Mouse (Mus musculus) left cerebral cortex, adult 9 months (tissue): Measurements from ENCODE around the gene Etnk1.
"Not testable (repeated sequence)": the region's sequence is repeated elsewhere in the genome, so short reads cannot be mapped to it uniquely, and the experiment has no call there.

ENCODE experiments used
- DNase-seq, 2 experiments: peaks; one replicate each; pipeline ENCODE4 v3.0.0; 2022; ENCODE audit warnings: low spot score in 2 of 2

Etnk1 gene

DNA sequence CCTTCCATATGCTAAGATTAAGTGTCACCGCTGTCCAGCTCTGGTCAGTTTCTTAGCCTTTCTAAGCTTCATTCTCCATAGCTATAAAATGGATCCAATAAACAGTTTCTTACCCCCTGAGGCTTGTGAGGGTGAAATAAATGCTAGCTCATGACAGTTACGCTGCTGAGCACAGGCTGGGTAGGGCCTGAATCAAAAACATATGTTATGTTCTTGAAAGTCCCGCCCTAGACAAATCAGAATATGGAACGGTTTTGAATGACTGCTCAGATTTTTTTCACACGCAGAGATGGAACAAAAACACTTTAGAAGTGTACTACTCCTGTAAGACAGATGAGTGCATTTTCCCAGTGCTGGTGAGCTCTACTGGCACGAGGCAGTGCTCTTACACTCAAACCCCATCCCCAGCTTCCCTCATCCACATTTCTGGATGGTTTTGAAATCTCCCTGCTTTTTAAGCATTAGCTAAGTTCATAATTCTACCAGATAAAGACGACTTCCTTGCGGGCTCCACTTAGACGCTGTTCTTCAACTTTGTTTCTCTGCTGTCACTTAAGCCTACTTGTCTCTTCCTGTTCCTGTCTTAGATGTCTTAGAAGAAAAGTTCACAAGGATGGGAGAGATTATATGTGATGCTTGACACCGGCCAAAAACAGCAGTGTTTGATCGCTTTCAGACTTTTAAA lies 4.9 kb downstream of the Etnk1 start:
- DNase-seq = no peak

DNA sequence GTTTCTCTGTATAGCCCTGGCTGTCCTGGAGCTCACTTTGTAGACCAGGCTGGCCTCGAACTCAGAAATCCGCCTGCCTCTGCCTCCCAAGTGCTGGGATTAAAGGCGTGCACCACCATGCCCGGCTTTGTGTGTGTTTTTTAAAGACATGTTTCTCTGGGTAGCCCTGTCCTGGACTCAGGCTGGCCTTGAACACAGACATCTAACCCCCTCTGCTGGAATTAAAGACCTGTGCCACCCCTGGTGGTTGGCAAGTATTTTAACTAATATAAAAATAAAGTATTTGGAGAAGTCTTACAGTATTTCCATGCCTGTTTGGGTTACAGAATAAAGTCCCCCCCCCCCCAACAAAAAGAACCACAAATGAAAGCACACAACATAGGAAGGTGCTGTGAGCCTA lies 5.7 kb downstream of the Etnk1 start:
- DNase-seq = not testable (repeated sequence)

DNA sequence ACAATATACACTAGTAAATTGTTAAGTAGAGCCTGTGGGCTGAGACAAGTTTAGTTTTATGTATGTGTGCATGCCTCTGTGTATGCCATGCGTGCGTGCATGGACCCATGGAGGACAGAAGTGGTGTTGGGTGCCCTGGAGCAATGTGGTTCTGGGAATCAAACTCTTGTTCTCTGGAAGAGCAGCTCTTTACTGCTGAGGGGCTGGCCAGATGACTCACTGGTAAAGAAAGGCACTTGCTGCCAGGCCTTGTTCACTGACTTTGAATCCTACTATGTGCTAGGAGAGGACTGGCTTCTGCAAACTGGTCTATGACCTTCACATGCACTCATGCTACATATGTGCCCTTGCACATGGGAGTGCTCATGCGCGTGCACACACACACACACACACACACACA lies 7.2 kb downstream of the Etnk1 start:
- DNase-seq = no peak

DNA sequence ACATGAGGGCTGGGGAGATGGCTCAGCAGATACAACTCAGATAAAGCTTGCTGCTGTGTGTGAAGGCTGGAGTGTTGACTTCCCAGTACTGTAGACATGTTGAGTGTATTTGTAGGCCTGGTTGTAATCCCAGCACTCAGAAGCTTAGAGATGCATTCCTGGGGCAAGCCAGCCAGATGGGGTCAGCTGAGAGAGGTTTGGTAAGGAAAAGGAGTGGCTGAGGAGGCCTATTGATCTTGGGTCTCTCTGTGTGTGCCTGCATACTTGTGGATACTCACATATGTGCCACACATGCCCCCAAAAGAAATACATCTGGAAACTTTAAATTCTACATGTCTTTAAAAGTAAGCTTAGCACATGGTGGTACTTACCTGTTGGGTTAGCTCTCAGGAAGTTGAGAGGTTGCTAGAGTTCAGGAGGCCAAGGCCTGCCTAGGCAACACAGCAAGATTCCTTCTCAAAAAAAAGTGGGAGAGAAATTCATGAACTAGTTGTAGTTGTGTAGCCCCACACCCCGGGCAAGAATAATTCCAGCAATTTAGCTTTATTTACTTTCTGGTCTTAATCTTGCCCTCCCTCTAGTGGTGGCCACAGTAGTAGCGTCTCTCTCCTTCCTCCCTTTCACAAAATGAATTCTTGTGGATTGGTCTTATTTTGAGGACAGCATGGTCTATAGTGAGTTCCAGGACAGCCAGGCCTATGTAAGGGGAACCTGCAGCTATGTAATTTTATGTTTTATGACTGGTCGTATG lies 8.1 kb downstream of the Etnk1 start:
- DNase-seq = peak in 1 of 2 experiments; percentile 44

DNA sequence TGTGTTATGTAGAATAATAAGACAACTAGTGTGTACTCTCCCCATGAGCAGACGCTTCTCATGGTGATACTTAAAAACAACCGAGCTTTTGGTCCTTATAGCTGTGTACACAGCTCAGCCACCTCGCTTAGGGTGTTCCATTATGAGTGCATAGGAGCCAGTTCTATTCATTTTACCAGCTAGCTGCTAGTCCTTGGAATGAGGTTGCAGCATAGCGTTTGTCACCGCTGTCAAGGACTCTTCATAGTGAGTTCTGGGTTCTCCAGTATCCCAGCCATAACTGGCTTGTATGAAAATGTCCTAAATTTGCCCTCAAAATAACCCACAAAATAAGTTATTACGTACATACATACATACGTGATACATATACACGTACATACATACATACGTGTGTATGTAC lies 9.1 kb downstream of the Etnk1 start:
- no peak for DNase-seq

DNA sequence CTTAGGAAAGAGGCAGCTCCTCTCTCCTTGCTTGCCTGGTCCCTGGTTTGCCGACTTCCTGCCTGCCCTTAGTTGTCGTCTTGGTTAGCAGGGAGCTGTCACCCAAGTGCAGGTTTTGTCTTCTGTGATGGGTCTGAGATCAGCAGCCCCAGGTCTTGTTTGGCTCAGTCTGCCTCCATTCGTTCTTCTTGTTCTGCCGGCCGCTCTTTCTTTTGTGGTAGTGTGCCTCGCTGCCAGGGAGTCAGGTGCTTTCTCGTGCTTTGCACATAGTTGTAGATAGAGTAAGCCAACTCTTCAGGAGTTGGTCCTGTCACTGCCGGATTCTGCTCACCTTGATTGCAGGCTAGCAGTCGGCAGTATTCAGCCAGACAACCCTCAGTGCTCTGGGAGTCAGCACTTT lies 9.6 kb downstream of the Etnk1 start:
- DNase-seq = no peak

DNA sequence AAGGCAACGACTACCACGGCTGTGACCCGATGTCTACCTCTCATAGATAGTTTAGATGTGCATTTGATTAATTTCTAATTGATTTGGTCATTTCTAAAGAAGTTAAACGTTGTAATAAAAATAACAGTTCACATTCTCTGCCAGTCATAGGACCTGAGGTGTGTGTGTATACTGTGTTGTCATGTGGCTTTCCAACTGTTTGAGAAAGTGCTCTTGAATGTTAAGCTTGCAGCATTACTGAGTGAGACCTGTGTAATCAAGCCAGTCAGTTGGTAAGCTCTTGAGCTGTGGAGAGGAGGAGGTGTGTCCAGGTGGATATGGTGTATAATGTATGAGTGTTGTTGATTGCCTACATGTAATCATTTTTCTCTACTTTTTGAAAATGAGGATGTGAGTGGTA lies 12.2 kb downstream of the Etnk1 start:
- no peak for DNase-seq

DNA sequence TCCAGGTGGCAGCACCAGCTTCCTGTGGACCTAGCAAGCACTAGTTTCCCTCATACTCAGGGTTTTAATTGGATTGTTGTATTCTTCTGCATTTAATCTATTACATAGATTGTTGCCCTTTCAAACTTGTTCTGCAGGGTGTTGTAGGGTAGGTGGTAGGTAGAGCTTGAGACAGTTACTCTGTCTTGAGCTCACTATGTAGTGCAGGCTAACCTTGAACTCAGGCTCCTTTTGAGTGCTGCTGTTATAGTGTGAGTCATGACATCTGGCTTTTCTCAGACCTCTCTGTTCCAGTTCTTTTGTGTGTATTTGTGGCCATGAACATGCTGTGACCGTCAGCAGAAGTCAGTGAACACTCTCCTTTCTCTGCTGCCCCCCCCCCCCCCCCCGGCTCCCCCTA lies 12.7 kb downstream of the Etnk1 start:
- DNase-seq = no peak

DNA sequence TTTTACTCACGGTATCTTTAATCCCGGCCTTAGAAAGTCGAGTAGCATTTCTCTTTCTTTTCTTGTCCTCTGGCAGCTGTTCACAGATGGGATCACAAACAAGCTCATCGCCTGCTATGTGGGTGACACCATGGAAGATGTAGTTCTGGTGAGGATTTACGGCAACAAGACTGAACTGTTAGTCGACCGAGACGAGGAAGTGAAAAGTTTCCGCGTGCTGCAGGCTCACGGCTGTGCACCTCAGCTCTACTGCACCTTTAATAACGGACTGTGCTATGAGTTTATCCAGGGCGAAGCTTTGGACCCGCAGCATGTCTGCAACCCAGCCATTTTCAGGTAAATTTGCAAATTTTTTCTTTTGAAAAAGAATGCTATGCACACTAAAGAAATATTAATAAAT lies 13.5 kb downstream of the Etnk1 start:
- no peak for DNase-seq

DNA sequence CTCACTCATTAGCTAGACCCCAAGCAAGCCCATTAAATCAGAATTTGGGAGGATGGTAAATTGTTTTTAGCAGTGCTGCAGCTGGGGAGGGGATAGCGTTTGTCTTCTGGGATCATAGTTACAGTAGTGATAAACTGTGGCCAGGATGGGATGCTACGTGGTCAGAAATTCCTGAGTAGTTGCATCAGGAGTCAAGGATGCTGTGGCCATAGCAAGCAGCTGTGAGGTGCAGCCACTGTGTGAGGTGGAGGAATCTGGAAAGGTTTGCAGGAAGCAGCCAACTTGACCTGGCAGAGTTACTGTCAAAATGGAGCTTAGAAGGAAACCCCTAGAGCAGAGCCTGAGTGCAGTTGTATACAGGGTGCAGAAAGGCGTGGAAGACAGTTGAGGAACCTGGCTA lies 17.1 kb downstream of the Etnk1 start:
- DNase-seq = no peak

DNA sequence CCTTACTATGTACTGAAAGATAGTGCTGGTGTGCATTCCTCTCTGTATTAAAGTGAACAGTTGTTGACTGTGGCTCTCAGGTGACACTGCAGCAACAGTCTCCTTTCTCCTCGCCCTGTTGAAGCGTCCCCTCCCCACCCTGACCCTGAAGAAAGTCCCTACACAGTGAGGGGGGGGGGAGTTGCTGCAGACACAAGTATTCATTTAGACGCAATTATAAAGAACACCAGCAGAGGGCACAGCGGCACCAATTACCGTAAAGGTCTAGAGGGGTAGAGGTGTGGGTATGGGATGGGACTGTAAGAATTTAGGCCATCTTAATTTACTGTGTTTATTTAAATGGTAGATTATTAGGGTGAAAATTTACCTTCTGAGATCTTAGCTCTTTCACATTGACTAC lies 17.7 kb downstream of the Etnk1 start:
- no peak for DNase-seq

DNA sequence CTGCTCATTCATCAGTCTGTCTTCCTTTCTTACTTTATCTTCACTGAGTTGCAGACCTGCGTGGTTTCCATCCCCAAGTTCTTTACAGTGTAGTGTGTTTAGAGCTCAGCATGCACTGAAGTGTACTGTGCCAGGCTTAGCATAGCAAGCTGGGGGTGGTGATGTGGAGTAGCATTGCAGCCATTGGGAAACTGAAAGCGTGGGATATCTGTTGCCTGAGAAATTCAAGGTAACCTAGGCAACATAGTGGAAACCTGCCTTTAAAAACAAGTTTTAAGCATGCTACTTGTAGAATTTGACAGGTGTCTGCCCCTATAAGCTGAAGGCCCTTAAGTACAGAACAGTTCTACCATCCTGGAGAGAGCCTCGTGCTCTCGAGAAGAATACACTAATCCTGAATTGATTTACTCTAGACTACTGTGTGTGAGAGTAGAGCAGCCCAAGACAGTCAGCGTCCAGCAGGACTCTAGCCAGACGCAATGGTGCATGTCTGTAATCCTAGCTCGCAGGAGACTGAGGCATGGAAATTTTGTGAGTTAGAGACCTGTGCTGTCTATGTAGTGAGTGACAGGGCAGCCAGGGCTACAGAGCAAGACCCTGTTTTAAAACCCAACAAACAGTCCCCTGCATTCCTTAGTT lies 23.9 kb downstream of the Etnk1 start:
- peak in 1 of 2 experiments; percentile 59 for DNase-seq

DNA sequence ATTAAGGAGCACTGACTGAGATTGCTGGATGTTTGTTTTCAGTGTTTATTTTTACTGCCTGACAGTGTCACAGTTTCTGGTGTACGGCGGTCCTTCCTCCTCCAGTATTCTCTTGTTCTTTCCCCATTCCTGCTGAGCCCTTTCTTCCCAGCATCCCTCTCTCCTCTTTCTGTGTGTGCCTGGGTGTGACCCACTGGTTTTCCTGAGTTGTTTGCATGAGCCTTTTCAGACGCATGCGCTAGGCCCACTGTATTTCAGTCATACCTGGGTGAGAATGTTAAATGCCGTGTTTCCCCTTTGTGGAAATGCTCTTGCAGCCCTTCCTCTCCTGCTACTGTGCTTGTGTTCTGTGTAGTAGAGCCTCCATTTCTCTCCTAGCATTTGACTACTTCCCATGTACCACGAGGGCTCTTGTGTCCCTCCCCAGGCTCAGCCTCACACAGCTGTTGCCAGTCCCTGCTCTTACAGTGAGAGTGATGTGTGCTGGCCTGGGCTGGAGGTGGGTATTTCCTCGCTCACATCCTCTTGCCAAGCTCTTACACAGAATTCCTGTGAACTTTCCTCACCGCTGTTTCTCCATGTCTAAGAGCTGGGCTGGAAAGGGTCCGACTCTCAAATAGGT lies 24.6 kb downstream of the Etnk1 start:
- no peak for DNase-seq

DNA sequence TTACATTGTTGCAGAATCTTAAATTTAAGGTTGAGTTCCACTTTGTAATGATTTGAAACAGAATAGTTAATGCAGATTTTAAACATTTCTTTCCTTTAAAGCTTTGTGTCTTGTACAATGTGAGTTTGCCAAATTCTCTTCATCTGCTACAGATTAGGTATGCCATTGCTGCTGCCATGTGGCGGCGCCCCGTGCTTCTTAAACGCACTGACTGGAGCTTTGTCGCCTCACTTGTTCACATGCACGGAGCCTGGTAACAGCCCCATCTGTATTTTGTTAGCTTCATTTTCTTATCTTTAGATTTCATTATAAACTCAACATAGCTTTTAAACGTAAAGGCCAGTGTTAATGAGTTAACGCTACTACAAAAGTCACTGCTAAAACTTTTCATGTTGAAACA lies 25.7 kb downstream of the Etnk1 start:
- no peak for DNase-seq

DNA sequence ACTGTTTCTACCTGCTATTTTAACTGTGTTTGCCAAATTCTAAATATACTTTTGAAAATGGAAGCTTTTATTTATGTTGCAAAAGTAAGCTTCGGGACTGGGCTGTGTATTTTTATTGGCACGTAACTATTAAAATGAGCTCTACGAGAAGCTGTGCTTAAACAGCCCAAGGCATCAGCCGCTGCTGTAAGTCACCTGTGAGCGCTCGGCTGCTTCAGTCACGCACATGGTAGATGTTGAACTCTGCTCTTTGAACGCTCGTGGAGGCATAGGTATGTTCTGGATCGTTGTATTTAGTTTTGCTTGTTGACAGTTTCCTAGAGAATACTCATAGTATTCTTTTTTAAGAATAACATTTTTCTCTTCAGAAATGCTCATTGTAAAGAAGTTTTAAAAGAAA lies 26.1 kb downstream of the Etnk1 start:
- no peak for DNase-seq

DNA sequence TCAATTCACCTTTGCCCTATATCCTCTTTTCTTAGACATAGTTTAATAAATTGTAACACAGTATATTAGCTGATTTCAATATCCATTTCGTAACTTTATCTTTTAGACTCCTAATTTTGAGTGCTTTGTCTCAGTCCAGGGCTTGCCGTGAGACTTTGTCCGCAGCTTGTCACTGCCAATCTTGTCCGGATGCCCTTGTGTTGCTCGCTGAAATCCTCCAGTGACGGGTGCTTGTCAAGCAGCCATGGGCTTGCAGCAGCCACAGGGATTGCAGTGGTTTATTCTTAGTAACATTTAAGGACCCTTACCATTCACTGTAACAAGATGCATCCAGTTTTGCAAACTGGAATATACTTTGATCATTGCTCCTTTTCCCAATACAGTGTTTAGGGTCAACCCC lies 26.6 kb downstream of the Etnk1 start:
- no peak for DNase-seq

DNA sequence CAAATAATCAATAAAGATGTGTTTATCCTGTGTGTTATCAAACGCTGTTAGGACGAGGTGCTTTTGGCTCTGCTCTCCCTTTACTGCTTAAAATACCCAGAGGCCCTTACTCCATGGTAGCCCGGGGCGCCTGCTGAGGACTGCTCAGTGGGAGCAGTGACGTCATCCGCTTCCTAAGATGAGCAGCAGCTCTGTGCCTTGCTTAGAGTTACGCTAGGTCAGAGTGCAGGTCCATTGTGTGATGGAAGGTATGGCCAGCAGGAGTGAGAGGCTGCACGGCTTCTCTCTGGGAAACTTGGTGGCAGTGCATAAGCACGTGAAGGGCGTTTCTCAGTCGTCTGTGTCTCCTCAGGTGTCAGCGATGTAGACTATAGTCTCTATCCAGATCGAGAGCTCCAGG lies 30.0 kb downstream of the Etnk1 start:
- no peak for DNase-seq

DNA sequence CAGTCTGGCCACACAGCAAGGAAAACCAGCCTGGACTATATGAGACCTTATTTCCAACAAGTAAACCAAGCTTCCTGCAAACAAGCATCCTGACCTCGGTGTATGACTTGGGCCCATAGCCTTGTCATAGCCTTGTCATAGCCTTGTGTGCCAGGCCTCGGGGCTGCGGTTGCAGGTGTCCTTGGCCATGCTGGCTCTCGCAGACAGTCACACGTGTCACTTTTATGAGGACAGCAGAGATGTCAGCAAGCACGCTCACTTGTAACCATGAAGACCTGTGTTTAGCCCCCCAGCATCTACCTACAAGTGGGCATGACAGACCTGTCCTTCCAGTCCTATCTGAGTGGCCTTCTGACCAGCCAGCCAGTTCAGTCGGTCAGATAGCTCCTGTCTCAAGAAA lies 31.4 kb downstream of the Etnk1 start:
- no peak for DNase-seq

DNA sequence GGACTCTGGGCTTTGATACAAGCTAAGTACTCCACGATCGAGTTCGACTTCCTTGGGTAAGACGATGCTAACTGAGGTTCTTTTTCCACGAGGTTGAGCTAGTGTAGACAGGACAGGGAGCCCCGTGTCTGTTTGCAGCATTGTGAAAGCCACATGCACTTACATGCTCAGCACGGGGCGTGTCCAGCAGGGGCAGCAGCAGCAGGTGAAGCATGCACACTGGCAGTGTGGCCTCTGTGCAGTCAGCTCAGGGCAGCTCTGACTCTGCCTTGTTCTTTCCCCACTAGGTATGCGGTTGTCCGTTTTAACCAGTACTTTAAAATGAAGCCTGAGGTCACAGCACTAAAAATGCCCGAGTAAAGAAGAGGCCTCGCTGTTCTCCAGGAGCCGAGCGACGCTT lies 36.1 kb downstream of the Etnk1 start:
- DNase-seq = no peak

DNA sequence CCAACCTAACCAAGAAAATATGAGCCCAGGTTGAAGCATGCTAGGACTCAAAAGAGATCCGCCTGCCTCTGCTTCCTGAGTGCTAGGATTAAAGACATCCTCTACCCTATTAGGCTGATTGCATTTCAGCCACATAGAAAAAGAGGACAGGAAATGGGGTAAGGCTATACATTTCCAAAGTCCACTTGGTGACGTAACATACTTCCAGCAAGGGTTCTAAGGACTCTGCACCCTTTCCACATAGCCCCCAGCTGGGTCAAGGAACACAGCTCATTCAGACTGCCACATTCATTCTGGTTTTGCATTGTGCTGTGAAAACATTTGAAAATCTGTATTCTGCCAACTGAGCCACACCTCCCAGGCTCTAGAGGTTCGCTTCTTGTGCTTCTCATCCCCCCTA lies 41.9 kb downstream of the Etnk1 start:
- no peak for DNase-seq

DNA sequence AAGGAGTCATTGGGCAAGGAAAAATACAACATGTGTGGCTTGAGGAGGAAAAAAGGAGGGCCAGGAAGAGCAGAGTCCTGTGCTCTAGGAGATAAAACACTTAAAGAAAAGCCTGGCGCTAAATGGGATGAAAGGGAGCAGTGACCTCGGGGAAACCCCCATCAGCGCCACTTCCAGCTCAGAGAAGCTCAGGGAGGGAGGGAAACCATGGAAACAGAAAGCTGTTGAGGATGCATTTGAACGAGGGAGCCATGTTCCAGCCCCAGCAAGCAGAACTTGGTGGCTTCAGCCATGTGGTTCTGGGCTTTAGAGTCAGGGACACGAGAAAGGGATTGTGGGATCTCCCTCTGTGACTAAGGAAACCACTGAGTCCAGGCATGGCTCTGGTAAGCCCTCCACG lies 45.7 kb downstream of the Etnk1 start:
- DNase-seq = no peak

DNA sequence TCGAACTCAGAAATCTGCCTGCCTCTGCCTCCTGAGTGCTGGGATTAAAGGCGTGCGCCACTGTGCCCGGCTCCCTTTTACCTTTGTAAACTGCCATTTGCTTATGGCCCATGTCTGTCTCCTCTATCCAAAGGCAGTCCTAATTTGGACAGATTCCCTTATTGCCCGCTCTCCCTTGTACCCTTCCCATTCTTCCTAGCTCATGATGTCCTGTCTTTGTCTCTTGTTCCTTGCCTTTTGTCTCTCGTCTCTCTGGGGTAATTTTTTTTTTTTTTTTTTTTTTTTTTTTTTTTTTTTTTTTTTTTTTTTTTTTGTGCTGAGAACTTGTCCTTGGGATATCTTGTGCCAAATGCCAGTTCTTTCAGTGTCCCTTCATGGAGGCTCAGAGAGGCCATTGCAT lies 46.4 kb downstream of the Etnk1 start:
- DNase-seq = no peak

DNA sequence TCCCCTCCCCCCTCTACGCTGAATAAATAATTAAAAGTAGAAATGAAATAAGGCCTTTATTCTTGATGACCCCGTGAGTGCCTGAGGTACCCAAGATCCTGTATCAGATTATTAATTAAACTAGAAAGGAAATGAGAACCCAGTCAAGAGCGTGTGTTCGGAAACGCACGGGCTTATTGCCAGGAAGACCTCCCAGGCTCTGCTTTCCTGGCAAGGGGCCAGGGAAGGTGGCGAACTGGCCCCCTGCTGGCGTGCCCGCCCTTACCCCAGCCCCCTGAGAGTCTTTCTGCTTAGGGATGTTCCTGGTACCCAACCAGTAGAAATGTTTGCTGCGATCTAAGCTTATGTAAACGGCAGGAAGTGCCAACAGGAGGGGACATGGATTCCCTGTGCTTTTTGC lies 49.2 kb downstream of the Etnk1 start:
- DNase-seq = no peak
